Mouse (Mus musculus) erythroblast, embryonic 14.5 days (primary cell): ENCODE results near the gene Slc8b1.

Source experiments
- GATA1 ChIP-seq: IDR thresholded peaks from 2 replicates; pipeline ENCODE4 v1.6.1; 2012; ENCODE audit warnings: low read length, inconsistent platforms, mixed read lengths
- TAL1 ChIP-seq: IDR thresholded peaks from 3 replicates; pipeline ENCODE4 v1.6.1; 2012; ENCODE audit warnings: low read length, inconsistent platforms, mixed read lengths

- TF ChIP-seq TAL1, result no peak
- no peak for TF ChIP-seq GATA1
Observed at GRCm38 (mm10) chr5:120534071-120534685, 23.2 kb downstream of the Slc8b1 start.
